Mouse (Mus musculus) erythroblast, embryonic 14.5 days (primary cell): ENCODE data around the gene Pde10a.

Experiments used
- GATA1 ChIP-seq: IDR thresholded peaks from 2 replicates; pipeline ENCODE4 v1.6.1; 2012; ENCODE audit warnings: low read length, inconsistent platforms, mixed read lengths
- TAL1 ChIP-seq: IDR thresholded peaks from 3 replicates; pipeline ENCODE4 v1.6.1; 2012; ENCODE audit warnings: low read length, inconsistent platforms, mixed read lengths

DNA sequence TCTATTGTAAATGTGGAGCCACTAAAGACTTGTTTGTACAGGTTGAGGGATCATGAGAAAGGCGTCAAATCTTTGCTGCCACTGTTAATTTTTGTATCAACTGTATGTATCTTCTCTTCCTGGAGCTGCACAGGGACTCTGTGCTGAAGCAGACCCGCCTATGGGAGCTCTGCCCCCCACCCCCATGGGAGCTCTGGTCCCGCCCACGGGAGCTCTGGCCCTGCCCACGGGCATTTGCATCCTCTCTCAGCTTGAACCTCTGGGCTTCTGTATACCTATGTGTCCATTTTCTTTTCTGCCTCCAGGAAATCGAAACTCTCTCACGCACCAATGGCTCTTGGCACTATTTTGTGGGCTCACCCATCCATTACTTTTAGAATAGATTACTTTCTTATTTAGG lies 203.5 kb downstream of the Pde10a start:
- TF ChIP-seq GATA1 (no peak), TAL1 (no peak)
